Mouse (Mus musculus) liver, embryonic 14.5 days (tissue): ENCODE results near the gene Polg2.

ENCODE experiments used
- CTCF ChIP-seq: IDR thresholded peaks from 2 replicates; pipeline ENCODE4 v1.5.1; 2016; ENCODE audit warnings: antibody characterized with exemption, low read depth, control low read depth
- EP300 ChIP-seq: IDR thresholded peaks from 2 replicates; pipeline ENCODE4 v1.6.1; 2016; ENCODE audit warnings: antibody characterized with exemption, low read depth

GRCm38 (mm10) chr11:106770195-106770974 lies 9.0 kb downstream of the Polg2 start:
- TF ChIP-seq CTCF (peak; percentile 68), EP300 (peak; percentile 19; the same call in 1 of the 2 replicates)
